Mouse (Mus musculus) heart, postnatal 0 days (tissue): ENCODE measurements around the gene Id1. TPM values are rescaled to one million over a fixed set of nuclear protein-coding genes. Genes with fewer than 3 reads are reported as not detected.

Experiments used
- ATAC-seq: fragments of 200-750 bp; cut with Nextera tagmentation; 2 replicates; pipeline ENCODE4 v1.8.0; 2017; ENCODE audit warnings: low read depth, moderate number of reproducible peaks, moderate library complexity; ENCODE audit not compliant: insufficient read depth
- DNase-seq: peaks from one replicate; pipeline ENCODE4 v3.0.0-alpha.2; 2016; ENCODE audit warnings: low spot score
- H3K27ac ChIP-seq: fragments of 300-500 bp; sonication (generic); 2 replicates; pipeline ENCODE4 v1.5.1; 2014; ENCODE audit warnings: low read depth, mild to moderate bottlenecking
- H3K27me3 ChIP-seq: fragments of 300-500 bp; sonication (generic); 2 replicates; pipeline ENCODE4 v1.6.1; 2014; ENCODE audit warnings: low read length, mixed read lengths; ENCODE audit not compliant: control insufficient read depth, insufficient read depth
- H3K36me3 ChIP-seq: fragments of 300-500 bp; sonication (generic); replicated peaks from 2 replicates; pipeline ENCODE4 v1.6.1; 2014; ENCODE audit warnings: low read length, mixed read lengths; ENCODE audit not compliant: control insufficient read depth, insufficient read depth
- H3K4me1 ChIP-seq: fragments of 300-500 bp; sonication (generic); 2 replicates; pipeline ENCODE4 v1.6.1; 2014; ENCODE audit warnings: antibody characterized with exemption; ENCODE audit not compliant: control insufficient read depth, insufficient read depth
- H3K4me2 ChIP-seq: fragments of 300-500 bp; sonication (generic); 2 replicates; pipeline ENCODE4 v1.6.1; 2014; ENCODE audit warnings: low read depth, mild to moderate bottlenecking, low read length, moderate library complexity
- H3K4me3 ChIP-seq: fragments of 300-500 bp; sonication (generic); 2 replicates; pipeline ENCODE4 v1.5.1; 2014; ENCODE audit warnings: low read depth, low read length
- H3K9ac ChIP-seq: fragments of 300-500 bp; sonication (generic); replicated peaks from 2 replicates; pipeline ENCODE4 v1.6.1; 2014; ENCODE audit warnings: low read depth, low read length, mixed read lengths
- H3K9me3 ChIP-seq: fragments of 300-500 bp; sonication (generic); replicated peaks from 2 replicates; pipeline ENCODE4 v1.6.1; 2016; ENCODE audit warnings: low read length; ENCODE audit not compliant: control insufficient read depth
- CTCF ChIP-seq: IDR thresholded peaks from 2 replicates; pipeline ENCODE4 v1.5.1; 2016; ENCODE audit warnings: antibody characterized with exemption, control low read depth, low read depth
- EP300 ChIP-seq: IDR thresholded peaks from 2 replicates; pipeline ENCODE4 v1.6.1; 2016; ENCODE audit warnings: antibody characterized with exemption, low read depth
- WGBS: fragments of 180-500 bp; shearing (Covaris S2); extraction: QIAGEN DNeasy Blood & Tissue Kit; methylation state at CpG from one replicate; pipeline ENCODE4 v1.1.7; 2014; 5-methylcytosine and 5-hydroxymethylcytosine counted together
- polyA plus RNA-seq: library from polyadenylated mRNA; unstranded; fragments of >200 nt; fragmentation: Nextera tagmentation; extraction: Ambion mirVana; gene quantifications from 2 replicates; pipeline ENCODE4 v1.2.1, GENCODE M21; 2015
- total RNA-seq: library from RNA; depleted of rRNA; stranded (reverse); fragments of >200 nt; gene quantifications from 2 replicates; pipeline ENCODE4 v1.2.3, GENCODE M21; 2014; ENCODE audit warnings: low replicate concordance

Gene Id1
- total and polyA plus RNA-seq, 2 experiments from 2014 or later: 46.7 to 188 TPM

- Histone ChIP-seq H3K36me3 (no peaks in the 10 kb centered on the region), H3K4me3 (peak overlapping the region; percentile 71), H3K4me2 (peak overlapping the region; percentile 73), H3K9me3 (no peaks in the 10 kb centered on the region), H3K4me1 (peaks cover 16% of the 10 kb centered on the region), H3K27ac (peak overlapping the region; percentile 89), H3K27me3 (no peaks in the 10 kb centered on the region), H3K9ac (peak overlapping the region; percentile 79)
- DNase-seq (no peak), ATAC-seq (no peak)
- TF ChIP-seq CTCF: no peak
- no peak for TF ChIP-seq EP300
- WGBS: 2% methylated on average over 22 of the region's 22 CpGs
Measured at GRCm38 (mm10) chr2:152736748-152737147, 697 bp downstream of the Id1 start.

- Histone ChIP-seq H3K4me1 (peaks cover 22% of the 10 kb centered on the region), H3K27me3 (no peaks in the 10 kb centered on the region), H3K36me3 (no peaks in the 10 kb centered on the region), H3K27ac (peak overlapping the region; percentile 89), H3K4me3 (peak overlapping the region; percentile 71), H3K9ac (peak overlapping the region; percentile 79), H3K4me2 (peak overlapping the region; percentile 73), H3K9me3 (no peaks in the 10 kb centered on the region)
- ATAC-seq (no peak), DNase-seq (no peak)
- WGBS: 22% methylated on average over 10 of the region's 10 CpGs
- TF ChIP-seq CTCF (no peak), EP300 (no peak)
Measured at GRCm38 (mm10) chr2:152737306-152738221, 1.5 kb downstream of the Id1 start.

GRCm38 (mm10) chr2:152738341-152738740 is 2.3 kb downstream of the Id1 start:
- peak overlapping the region; percentile 89 for H3K27ac ChIP-seq
- TF ChIP-seq CTCF (no peak), EP300 (no peak)
- H3K4me1 ChIP-seq: peaks cover 22% of the 10 kb centered on the region
- ATAC-seq (no peak), DNase-seq (no peak)
- H3K4me3 ChIP-seq: peak overlapping the region; percentile 71
- peak overlapping the region; percentile 73 for H3K4me2 ChIP-seq
- no peaks in the 10 kb centered on the region for H3K36me3 ChIP-seq
- H3K9me3 ChIP-seq: no peaks in the 10 kb centered on the region
- WGBS: 56% methylated on average over 2 of the region's 2 CpGs
- no peaks in the 10 kb centered on the region for H3K27me3 ChIP-seq
- peak overlapping the region; percentile 79 for H3K9ac ChIP-seq

- Histone ChIP-seq H3K9ac (peak overlapping the region; percentile 79), H3K27ac (peak overlapping the region; percentile 89), H3K4me3 (peak overlapping the region; percentile 71), H3K27me3 (no peaks in the 10 kb centered on the region), H3K36me3 (no peaks in the 10 kb centered on the region), H3K9me3 (no peaks in the 10 kb centered on the region), H3K4me1 (peaks cover 22% of the 10 kb centered on the region), H3K4me2 (peak overlapping the region; percentile 73)
- TF ChIP-seq EP300: peak; percentile 65
- TF ChIP-seq CTCF: no peak
- WGBS: 4% methylated on average over 33 of the region's 36 CpGs
- ATAC-seq: peak; percentile 19
- DNase-seq: peak; percentile 73
Measured at GRCm38 (mm10) chr2:152739031-152739841, 3.2 kb downstream of the Id1 start.

GRCm38 (mm10) chr2:152739842-152740260 is 3.8 kb downstream of the Id1 start:
- Histone ChIP-seq H3K27me3 (no peaks in the 10 kb centered on the region), H3K4me1 (peaks cover 19% of the 10 kb centered on the region; the same call in 1 of the 2 replicates), H3K36me3 (no peaks in the 10 kb centered on the region), H3K4me2 (peak overlapping the region; percentile 73; the same call in 1 of the 2 replicates), H3K9me3 (no peaks in the 10 kb centered on the region), H3K9ac (no peak overlapping the region), H3K4me3 (no peak overlapping the region), H3K27ac (peak overlapping the region; percentile 89)
- DNase-seq: no peak
- 33% methylated on average over 3 of the region's 3 CpGs for WGBS
- TF ChIP-seq EP300: no peak
- no peak for TF ChIP-seq CTCF
- ATAC-seq: no peak
